Mouse (Mus musculus) liver, embryonic 14.5 days (tissue): ENCODE measurements at regions not wholly inside any gene's neighbourhood (a gene's known extent, or its start where the extent isn't known, plus 50 kb on each side); places are given as distances from the start of the nearest gene placed in this dataset.
A peak's percentile ranks its signal among the peaks of the same experiment; 100 is the strongest.
"Not testable (repeated sequence)": the region's sequence is repeated elsewhere in the genome, so short reads cannot be mapped to it uniquely, and the experiment has no call there.

Source experiments
- ATAC-seq: fragments of 200-750 bp; cut with Nextera tagmentation; 2 replicates; pipeline ENCODE4 v1.8.0; 2017; ENCODE audit warnings: moderate number of reproducible peaks, mild to moderate bottlenecking, moderate library complexity; ENCODE audit not compliant: insufficient read depth
- DNase-seq, 3 experiments: peaks; one replicate each; pipeline ENCODE4 v3.0.0-alpha.2; 2012 to 2013; ENCODE audit warnings: low read depth in 3 of 3, low spot score in 3 of 3
- H3K27ac ChIP-seq: fragments of 300-500 bp; sonication (generic); 2 replicates; pipeline ENCODE4 v1.5.1; 2014; ENCODE audit warnings: moderate library complexity, mild to moderate bottlenecking, control low read depth, inconsistent platforms
- H3K27me3 ChIP-seq: fragments of 300-500 bp; sonication (generic); 2 replicates; pipeline ENCODE4 v1.6.1; 2014; ENCODE audit warnings: mild to moderate bottlenecking, low read length, moderate library complexity; ENCODE audit not compliant: control insufficient read depth, insufficient read depth
- H3K36me3 ChIP-seq: fragments of 300-500 bp; sonication (generic); replicated peaks from 2 replicates; pipeline ENCODE4 v1.6.1; 2014; ENCODE audit warnings: low read depth; ENCODE audit not compliant: control insufficient read depth, insufficient read depth
- H3K4me1 ChIP-seq, 2 experiments: fragments of 200-500 bp in 1 of 2; fragments of 300-500 bp in 1 of 2; sonication (generic) in 1 of 2; replicated peaks; 2 replicates each; pipeline ENCODE4 v1.6.1; 2012 to 2014; ENCODE audit warnings: antibody characterized with exemption in 1 of 2, inconsistent platforms in 1 of 2, low read length in 1 of 2; ENCODE audit not compliant: control insufficient read depth in 2 of 2, insufficient read depth in 2 of 2
- H3K4me2 ChIP-seq: fragments of 300-500 bp; sonication (generic); 2 replicates; pipeline ENCODE4 v1.6.1; 2014; ENCODE audit warnings: low read depth, mild to moderate bottlenecking, control low read depth, moderate library complexity
- H3K4me3 ChIP-seq, 2 experiments: fragments of 200-500 bp in 1 of 2; fragments of 300-500 bp in 1 of 2; sonication (generic) in 1 of 2; 2 replicates each; pipeline ENCODE4 v1.5.1; 2012 to 2014; ENCODE audit warnings: low read depth in 2 of 2, low read length in 2 of 2, mild to moderate bottlenecking in 2 of 2, control low read depth in 1 of 2, inconsistent platforms in 1 of 2, moderate library complexity in 1 of 2; ENCODE audit not compliant: insufficient read depth in 1 of 2
- H3K9ac ChIP-seq: fragments of 300-500 bp; sonication (generic); replicated peaks from 2 replicates; pipeline ENCODE4 v1.6.1; 2014; ENCODE audit warnings: mild to moderate bottlenecking, control low read depth, moderate library complexity
- H3K9me3 ChIP-seq: fragments of 300-500 bp; sonication (generic); 2 replicates; pipeline ENCODE4 v1.6.1; 2016; ENCODE audit warnings: low read length, mixed read lengths; ENCODE audit not compliant: control insufficient read depth
- CTCF ChIP-seq: IDR thresholded peaks from 2 replicates; pipeline ENCODE4 v1.5.1; 2016; ENCODE audit warnings: antibody characterized with exemption, low read depth, control low read depth
- EP300 ChIP-seq: IDR thresholded peaks from 2 replicates; pipeline ENCODE4 v1.6.1; 2016; ENCODE audit warnings: antibody characterized with exemption, low read depth
- WGBS: fragments of 180-500 bp; shearing (Covaris S2); extraction: QIAGEN DNeasy Blood & Tissue Kit; methylation state at CpG from one replicate; pipeline ENCODE4 v1.1.7; 2014; ENCODE audit not compliant: insufficient replicate concordance; 5-methylcytosine and 5-hydroxymethylcytosine counted together

DNA sequence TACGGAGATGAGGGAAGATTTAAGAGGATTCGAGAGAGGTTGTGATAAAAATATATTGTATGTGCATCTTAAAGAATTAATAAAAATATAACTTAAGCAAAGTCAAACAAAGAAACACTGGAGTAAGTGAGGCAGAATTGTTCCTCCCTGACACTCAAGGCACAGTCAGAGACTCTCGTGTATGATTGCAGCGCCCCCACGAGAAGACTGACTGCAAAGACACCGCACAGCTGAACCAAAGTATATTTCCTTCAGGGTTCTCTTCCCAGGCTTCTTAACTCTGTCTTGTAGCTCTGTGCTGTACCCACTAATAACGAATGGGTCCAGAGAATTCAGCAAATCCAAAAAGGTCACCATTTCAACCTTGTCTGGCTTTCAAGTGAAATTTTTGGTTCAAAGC is 89.9 kb upstream of the Zfp706 start:
- Histone ChIP-seq H3K9me3 (no peaks in the 10 kb centered on the region), H3K4me1 (peaks cover 3 to 20% of the 10 kb centered on the region in 2 experiments; a peak in 3 of 4 replicates), H3K27ac (no peak overlapping the region), H3K27me3 (no peaks in the 10 kb centered on the region), H3K4me3 (no peak overlapping the region), H3K4me2 (no peak overlapping the region), H3K36me3 (no peaks in the 10 kb centered on the region), H3K9ac (no peak overlapping the region)
- DNase-seq (no peak), ATAC-seq (no peak)
- 79% methylated on average over 7 of the region's 7 CpGs for WGBS
- no peak for TF ChIP-seq EP300

DNA sequence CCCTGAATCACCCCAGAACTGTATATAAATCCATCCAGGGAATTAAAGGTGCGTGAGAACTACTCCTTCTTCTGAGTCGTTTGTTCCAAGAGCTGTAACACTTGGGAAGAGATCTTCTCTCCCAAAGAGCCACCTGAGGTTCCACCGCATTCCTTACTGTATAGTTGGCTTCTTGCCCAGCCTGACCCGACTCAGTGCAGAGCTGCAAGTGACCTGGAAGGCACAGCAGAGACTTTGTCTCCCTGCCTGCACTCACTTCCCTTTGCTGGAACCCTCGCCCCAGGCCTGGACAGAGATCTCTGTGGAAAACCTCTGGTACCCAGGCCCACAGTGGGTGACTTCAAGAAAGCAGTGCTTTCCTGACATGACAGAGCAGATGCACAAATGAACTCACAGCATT is 83.6 kb upstream of the Zfp706 start:
- not testable (repeated sequence) for DNase-seq, H3K4me3 ChIP-seq, H3K4me1 ChIP-seq, H3K4me2 ChIP-seq, H3K27me3 ChIP-seq, H3K27ac ChIP-seq, H3K9me3 ChIP-seq, H3K9ac ChIP-seq, ATAC-seq, H3K36me3 ChIP-seq
- WGBS, result 64% methylated on average over 5 of the region's 5 CpGs

DNA sequence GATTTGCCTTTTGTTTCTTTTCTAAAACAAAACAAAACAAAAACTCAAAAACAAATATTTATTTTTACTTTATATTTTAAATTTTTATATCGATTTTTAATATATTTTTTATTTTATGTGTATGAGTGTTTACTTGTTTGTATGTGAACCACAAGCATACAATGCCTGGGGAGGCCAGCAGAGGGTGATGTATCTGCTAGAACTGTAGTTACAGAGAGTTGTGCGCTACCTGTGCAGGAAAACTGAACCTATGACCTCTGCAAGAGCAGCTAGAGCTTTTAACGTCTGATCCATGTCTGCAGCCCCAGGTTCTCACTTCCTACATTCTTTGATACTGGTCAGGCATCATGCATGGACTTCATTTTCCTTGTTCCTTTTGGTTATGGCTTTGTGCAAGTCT is 76.2 kb upstream of the Zfp706 start:
- DNase-seq, result no peak
- no peak overlapping the region for H3K4me3 ChIP-seq
- 60% methylated on average over 3 of the region's 3 CpGs for WGBS
- H3K9ac ChIP-seq, result no peak overlapping the region
- no peak for ATAC-seq
- no peaks in the 10 kb centered on the region for H3K27me3 ChIP-seq
- no peak for TF ChIP-seq CTCF
- no peak for TF ChIP-seq EP300
- H3K36me3 ChIP-seq, result no peaks in the 10 kb centered on the region
- no peak overlapping the region for H3K27ac ChIP-seq
- H3K4me2 ChIP-seq, result no peak overlapping the region
- H3K4me1 ChIP-seq, result peaks cover 2 to 10% of the 10 kb centered on the region in 2 experiments; a peak in 3 of 4 replicates
- H3K9me3 ChIP-seq, result no peaks in the 10 kb centered on the region

DNA sequence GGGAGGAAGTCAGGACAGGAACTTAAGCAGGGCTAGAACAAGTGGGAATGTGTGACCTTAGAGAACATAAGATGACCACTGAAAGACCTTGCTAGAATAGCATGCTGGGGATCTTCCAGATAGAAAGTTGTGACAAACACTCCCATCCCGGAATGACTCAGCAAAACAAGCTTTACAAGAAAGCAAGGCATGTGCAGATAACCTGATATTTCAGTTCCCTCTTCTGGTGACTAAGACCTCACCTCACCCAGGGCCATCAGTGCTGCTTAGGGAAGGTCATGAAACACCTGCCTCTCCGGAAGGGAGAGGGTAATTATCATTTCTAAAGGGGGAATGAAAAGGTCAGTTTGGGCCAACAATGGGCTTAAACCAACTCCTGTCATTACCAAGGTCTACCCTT is 74.3 kb upstream of the Zfp706 start:
- Histone ChIP-seq H3K27ac (no peak overlapping the region), H3K36me3 (no peaks in the 10 kb centered on the region), H3K4me3 (no peak overlapping the region), H3K4me1 (peaks cover 2 to 10% of the 10 kb centered on the region in 2 experiments; a peak in 3 of 4 replicates), H3K9me3 (no peaks in the 10 kb centered on the region), H3K9ac (no peak overlapping the region), H3K4me2 (no peak overlapping the region), H3K27me3 (no peaks in the 10 kb centered on the region)
- ATAC-seq (no peak), DNase-seq (peak; percentile 30 to 57 (median 39))
- no peak for TF ChIP-seq EP300
- WGBS, result 59% methylated on average over 2 of the region's 2 CpGs

DNA sequence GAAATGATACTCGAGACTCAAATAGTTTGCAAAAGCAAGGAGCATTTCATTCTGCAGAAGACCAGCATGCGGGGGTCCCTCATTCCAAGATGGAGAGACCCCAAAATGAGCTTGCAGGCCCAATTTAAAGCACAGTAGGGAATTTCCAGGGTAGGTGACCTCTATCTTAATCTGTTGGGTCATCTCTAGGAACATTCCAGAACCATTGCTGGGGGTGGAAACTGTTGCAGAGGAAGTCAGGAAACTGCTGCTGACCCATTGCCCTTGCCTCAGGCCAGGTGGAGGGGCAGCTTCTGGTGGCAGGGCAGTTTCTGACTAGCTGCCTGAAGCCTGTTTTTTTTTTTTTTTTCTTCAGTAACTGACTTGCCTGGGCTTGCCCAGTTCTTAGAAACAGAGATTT is 73.4 kb upstream of the Zfp706 start:
- no peak overlapping the region for H3K4me2 ChIP-seq
- 73% methylated on average over 2 of the region's 2 CpGs for whole genome bisulfite sequencing
- DNase-seq (no peak), ATAC-seq (no peak)
- peaks cover 2 to 10% of the 10 kb centered on the region in 2 experiments; a peak in 3 of 4 replicates for H3K4me1 ChIP-seq
- no peaks in the 10 kb centered on the region for H3K36me3 ChIP-seq
- TF ChIP-seq EP300 (no peak), CTCF (no peak)
- H3K4me3 ChIP-seq, result no peak overlapping the region
- H3K9me3 ChIP-seq, result no peaks in the 10 kb centered on the region
- no peak overlapping the region for H3K9ac ChIP-seq
- H3K27me3 ChIP-seq, result no peaks in the 10 kb centered on the region
- H3K27ac ChIP-seq, result no peak overlapping the region

DNA sequence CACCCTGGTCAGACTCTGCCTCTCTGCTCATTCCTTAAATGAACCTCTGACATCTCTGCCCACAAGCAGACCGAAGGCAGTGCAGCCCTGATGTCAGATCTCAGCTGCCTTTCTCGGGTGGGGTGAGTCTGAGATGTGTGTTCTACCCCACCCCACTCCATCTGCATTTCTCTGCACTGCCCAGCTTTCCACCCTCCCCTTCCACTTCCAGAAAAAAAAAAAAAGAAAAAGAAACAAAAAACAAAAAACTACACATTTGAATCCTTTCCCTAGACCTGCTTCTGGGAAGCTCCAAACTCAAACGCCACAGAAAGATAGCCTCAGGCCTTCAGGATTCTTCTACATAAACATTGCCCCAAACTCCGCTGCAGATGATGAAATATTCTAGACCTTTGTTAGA is 72.8 kb upstream of the Zfp706 start:
- H3K36me3 ChIP-seq, result no peaks in the 10 kb centered on the region
- DNase-seq (no peak), ATAC-seq (no peak)
- H3K27me3 ChIP-seq, result no peaks in the 10 kb centered on the region
- H3K27ac ChIP-seq, result no peak overlapping the region
- no peak for TF ChIP-seq EP300
- TF ChIP-seq CTCF, result no peak
- peaks cover 2 to 10% of the 10 kb centered on the region in 2 experiments; a peak in 3 of 4 replicates for H3K4me1 ChIP-seq
- no peak overlapping the region for H3K4me2 ChIP-seq
- no peak overlapping the region for H3K4me3 ChIP-seq
- no peaks in the 10 kb centered on the region for H3K9me3 ChIP-seq
- WGBS, result 70% methylated on average over 4 of the region's 4 CpGs
- H3K9ac ChIP-seq, result no peak overlapping the region

DNA sequence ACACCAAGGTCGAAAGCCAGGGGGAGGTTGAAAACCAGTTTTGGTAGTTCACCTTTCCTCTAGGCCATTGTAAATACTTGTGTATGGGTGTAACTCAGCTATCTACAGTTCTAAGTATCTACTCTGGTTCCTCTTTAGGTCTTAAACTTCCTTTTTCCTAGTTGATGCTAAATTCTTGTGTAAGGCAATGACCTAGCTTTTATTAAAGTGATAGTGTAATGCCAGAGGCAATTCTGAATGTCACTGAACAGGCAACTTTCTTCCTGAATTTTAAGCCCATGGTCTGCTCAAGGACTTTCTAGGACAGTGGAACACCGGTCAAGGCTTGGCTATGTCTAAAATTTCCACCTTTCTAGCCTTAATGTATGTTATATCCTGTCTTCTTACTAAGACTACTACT is 66.6 kb upstream of the Zfp706 start:
- not testable (repeated sequence) for H3K4me3 ChIP-seq, H3K4me1 ChIP-seq, H3K27ac ChIP-seq, H3K9ac ChIP-seq, H3K27me3 ChIP-seq, H3K36me3 ChIP-seq, H3K4me2 ChIP-seq, DNase-seq, H3K9me3 ChIP-seq, ATAC-seq
- WGBS, result 61% methylated on average over 2 of the region's 2 CpGs
